Mouse (Mus musculus) gastrocnemius, postnatal 36 days (tissue): ENCODE results near the gene Fank1. TPM values are rescaled to one million over a fixed set of nuclear protein-coding genes. Genes with fewer than 3 reads are reported as not detected.

Experiments
- DNase-seq, 2 experiments: peaks; one replicate each; pipeline ENCODE4 v3.0.0; 2022
- intact Hi-C: fragments of 180-260 bp; cut with DNase I; formaldehyde crosslinking; loops from one replicate; pipeline ENCODE4 v1.15.1; 2025
- total RNA-seq, 2 experiments: library from RNA; stranded (reverse); gene quantifications; 2 replicates each; pipeline ENCODE4 v1.2.3; 2021

The Fank1 gene
- total RNA-seq, 2 experiments from 2014 or later: not detected

DNA sequence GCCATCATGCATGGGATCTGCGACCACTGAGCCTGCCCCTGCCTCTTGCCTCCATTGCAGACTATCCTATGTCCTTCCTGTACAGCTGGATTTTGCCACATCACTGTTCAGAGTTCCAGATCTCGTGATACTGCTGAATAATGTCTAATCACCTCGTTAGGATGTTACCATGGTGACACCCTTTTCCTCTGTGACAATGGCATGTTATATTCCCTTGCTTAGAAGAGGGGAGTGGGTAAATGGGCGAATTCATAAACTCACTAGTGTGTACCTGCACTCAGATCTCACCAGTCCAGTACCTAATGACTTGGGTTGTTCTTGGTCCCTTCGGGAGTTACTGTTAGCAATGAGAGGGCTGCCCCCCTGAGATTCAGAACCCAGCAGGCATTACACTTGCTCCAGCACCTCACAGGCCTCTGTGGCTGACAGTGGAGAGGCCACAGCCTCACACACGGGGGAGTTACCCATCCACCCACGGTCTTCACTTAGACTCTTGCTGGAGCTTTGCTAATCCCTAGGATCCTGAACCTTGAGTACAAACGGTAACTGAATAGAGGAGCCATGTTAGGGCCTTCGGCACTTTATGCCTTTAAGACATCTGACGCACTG lies 11.3 kb upstream of the Fank1 start:
- intact Hi-C loops: no loop called here
- DNase-seq: no peak

DNA sequence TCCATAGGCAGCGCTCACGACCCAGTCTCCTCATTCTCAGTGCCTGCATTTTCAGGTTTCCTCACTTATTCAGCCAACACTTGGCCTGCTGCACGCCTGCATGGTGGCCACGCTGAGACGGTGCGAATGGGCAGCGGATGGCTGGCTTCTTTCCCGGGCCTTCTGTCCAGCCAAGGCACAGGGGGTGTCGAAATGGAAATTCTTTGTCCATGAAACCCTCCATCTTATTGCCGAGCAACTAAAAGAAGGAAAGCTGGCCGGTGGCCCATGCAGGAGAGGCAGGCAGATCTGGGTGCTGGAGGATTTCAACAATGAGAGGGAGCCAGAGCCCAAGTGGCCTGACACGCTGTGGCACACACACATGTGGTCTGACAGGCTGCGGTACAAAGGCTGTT lies 10.8 kb upstream of the Fank1 start:
- peak; percentile 57 to 73 for DNase-seq
- intact Hi-C loops: no loop called here

DNA sequence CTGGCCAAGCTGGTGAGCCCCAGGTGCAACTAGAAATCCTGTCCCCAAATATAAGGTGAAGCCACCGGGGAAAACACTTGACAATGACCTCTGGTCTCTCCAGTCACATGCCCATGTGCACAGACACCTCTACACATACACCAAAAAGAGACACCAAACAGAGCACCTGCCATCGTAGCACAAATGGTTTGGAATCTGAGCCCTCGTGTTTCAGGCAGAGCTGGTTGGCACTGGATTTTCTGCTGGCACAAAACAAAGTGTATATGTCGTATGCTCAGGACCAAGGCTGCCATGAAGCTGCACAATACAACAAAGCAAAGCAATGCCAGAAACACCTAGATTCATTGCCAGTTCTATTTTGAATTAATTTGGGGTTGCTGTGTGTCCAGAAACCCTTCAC lies 8.6 kb upstream of the Fank1 start:
- intact Hi-C loops: no loop called here
- DNase-seq: no peak

DNA sequence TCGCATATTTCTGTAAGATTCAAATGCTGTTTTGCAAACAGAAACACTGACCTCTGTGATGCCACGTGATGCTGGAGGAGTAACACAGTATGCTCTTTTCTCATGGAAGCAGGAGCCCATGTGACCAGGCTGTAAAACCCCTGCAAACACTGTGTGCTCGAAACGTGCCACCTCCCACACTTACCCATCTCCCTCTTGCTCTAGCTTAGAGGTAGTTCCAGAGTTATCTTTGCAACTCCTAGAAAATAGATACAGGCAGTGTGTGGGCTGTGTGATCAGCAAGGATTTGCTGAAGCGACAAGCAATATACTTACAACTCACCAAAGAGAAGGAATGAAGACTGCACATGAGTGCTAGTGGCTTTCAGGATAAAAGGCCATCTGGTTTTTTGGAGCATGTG lies 8.1 kb upstream of the Fank1 start:
- intact Hi-C loops: no loop called here
- DNase-seq: no peak

DNA sequence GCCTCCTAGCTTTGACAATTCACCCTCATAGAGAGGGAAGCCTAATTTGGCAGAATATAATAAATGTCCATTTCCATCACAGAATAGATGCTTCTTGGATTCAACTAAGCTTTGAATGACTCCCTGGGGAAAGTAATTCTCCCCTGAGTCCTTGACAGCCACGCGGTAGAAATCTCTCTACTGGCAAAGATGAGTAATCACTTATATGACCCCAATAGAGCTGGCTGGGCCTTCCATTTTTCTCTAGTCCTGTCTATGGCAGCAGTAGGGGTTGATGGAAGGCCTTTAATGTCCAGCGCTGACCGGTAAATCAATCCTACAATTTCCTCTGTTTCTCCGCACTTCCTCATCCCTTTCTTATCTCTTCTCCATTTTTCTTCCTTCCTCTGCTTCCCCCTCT lies 1.5 kb upstream of the Fank1 start:
- intact Hi-C loops: loop anchor here (5.0 kb wide), 1 partner anchor 48 kb away; no protein-coding TSS in a partner anchor
- no peak for DNase-seq

DNA sequence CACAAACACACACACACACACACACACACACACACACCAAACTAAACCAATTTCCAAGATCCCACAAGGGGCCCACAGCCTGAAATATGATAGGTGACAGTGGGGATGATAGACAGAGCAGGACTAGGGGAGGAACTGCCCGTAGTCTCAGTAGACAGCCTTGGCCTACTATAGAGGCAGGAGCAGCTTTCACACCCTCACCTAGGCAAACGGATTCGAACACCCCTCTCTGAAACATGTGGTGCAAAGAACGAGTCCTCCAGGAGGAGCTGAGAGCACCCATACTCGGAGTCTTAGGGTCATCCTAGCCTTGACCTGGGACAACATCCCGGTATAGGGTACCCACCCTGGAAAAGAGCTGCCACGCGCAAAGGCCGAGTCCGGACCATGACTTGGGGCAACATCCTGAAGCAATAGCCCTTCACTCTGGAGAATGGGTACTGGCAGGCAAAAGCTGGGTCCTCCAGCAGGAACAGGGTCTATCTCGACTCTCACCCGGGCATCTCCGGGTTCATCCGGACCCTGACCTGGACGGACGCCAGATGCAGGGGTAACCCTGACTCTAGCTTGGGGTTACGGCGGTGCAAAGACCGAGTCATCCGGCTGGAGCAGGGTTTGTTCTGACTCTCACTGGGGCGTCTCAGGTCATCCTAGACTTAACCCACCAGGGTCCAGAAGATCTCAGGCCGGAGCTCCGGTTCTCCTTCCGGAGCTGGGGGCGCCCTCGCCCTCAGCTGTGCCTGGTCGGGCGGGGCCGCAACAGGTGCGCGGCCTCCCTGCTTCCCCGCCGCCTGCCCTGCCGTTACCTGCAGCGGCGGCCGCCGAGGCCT lies 650 bp upstream of the Fank1 start:
- no peak for DNase-seq
- intact Hi-C loops: loop anchor here (2.0 to 5.0 kb wide), 2 partner anchors 49 to 67 kb away; partner anchors contain the start of gene Bccip

DNA sequence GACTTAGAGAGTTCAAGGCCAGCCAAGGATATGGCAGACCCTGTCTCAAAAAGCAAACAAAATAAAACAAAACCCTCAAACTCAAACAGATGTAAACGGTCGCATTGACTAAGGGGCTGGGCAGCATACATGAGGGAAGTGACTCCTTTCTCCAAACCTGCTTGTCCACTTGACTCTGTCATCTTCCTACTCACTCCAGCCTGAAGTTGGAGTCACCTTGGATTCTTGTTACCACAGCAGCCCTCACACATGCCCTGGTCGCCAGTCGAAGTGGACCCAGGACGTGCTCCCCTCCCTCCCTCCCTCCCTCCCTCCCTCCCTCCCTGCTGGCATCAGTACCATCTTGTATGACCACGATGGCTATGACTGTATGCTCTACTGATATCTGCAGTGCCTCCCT lies 4.9 kb downstream of the Fank1 start:
- intact Hi-C loops: loop anchor here (5.0 kb wide), 1 partner anchor 109 kb away; no protein-coding TSS in a partner anchor
- DNase-seq: no peak

DNA sequence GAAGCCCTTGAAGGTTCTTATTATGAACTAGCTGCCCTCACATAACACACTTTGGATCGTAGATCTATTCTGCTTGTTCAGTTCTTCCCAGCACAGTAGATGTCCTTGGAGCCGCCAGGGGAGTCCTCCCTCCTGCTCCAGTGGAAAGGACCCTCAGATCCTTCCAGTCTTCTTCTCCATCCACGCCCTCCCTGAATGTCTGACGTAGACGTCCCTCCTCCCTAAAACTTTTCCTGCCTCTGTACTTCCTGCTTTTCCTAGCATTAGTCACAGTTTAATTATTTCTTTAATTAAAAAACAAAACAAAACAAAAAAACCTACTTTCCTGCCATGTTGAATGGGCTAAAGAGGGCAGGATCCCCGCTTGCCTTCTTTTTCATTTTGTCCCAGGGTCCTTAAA lies 5.3 kb downstream of the Fank1 start:
- intact Hi-C loops: loop anchor here (5.0 kb wide), 1 partner anchor 110 kb away; no protein-coding TSS in a partner anchor
- no peak for DNase-seq

DNA sequence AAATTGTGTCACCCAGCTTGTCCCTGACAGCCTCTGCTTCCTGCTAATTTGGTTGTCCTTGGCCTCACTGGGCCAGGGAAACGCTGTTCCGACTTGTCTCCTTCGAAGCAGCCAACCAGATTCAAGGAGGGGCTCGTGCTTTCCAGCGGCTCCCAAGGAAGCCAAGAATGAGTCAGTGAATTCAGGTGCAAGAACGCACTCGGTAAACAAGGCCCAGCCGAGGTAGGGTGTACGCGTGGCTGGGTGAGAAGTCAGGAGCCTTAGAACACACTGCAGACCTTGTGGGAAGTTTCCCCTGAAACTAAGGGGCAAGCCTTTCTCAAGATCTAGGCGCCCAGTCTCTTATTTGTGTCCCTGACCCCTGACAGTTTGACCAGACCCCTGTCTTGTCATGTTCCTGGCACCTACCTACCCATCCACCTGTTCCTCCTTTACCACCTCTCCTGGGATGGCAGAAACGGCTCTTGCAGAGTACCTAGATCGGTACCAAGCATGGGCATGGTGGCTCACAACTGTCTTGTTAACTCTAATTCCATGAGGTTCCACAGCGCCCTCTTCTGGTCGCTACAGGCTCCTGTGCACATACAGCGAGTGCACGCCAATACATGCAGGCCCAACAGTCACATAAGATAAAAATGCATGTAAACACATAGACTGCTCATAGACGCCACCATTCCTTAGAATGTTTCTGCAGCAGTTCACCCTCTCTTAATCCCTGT lies 6.2 kb downstream of the Fank1 start, which contains the start of gene Dhx32:
TSS of gene Dhx32 (minus strand) at position 10 of the 719 bp plus-strand sequence.
- intact Hi-C loops: loop anchor here (5.0 kb wide), 1 partner anchor 111 kb away; no protein-coding TSS in a partner anchor
- DNase-seq: peak; percentile 64 to 73

DNA sequence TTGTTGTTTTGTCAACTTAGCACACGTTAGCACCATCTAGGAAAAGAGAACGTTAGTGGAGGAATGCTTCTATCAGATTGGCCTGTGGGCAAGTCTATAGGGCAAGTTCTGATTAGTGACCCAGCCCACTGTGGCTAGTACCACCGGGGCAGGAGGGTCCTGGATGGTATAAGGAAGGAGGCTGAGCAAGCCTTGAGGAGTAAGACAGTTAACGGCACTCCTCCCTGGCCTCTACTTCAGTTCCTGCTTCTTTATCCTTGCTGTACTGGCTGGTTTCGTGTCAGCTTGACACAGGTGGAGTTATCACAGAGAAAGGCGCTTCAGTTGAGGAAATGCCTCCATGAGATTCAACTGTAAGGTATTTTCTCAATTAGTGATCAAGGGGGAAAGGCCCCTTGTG lies 10.9 kb downstream of the Fank1 start:
- intact Hi-C loops: no loop called here
- no peak for DNase-seq

DNA sequence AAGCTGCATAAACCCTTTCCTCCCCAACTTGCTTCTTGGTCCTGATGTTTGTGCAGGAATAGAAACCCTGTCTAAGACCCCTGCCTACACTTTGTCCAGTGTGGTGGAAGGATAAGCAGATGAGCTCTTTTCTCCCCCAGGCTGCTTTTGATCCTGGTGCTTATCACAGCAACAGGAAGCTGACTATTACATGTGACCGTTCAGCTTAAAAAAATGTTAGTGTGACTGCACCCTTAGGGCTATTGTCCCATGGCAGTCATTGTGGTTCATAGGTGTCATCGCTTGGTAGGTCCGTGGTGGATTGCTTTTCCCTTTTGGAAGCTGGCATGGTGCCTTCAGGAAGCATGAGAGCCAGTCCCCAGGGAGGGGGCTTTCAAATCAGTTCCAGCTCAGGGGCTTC lies 11.5 kb downstream of the Fank1 start:
- no peak for DNase-seq
- intact Hi-C loops: no loop called here

DNA sequence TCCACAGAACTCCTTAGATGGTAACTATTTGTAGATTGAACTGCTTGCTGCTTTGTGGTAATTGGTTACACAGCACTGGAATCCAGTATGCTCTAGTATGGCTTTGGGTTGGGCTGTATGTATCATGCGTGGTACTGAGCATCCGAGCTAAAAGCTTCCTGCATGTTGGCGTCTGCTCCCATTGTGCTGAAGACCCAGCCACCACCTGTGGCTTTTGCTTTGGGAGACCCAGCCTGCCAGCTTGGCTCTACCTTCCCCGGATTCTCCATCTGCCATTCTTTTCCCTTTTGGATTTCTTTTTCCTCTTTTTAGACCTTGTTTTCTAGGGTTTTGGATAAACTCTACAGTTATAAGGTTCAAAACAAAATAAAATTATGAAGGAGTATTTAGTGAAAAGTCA lies 13.5 kb downstream of the Fank1 start:
- intact Hi-C loops: loop anchor here (5.0 kb wide), 1 partner anchor 58 kb away; no protein-coding TSS in a partner anchor
- no peak for DNase-seq

DNA sequence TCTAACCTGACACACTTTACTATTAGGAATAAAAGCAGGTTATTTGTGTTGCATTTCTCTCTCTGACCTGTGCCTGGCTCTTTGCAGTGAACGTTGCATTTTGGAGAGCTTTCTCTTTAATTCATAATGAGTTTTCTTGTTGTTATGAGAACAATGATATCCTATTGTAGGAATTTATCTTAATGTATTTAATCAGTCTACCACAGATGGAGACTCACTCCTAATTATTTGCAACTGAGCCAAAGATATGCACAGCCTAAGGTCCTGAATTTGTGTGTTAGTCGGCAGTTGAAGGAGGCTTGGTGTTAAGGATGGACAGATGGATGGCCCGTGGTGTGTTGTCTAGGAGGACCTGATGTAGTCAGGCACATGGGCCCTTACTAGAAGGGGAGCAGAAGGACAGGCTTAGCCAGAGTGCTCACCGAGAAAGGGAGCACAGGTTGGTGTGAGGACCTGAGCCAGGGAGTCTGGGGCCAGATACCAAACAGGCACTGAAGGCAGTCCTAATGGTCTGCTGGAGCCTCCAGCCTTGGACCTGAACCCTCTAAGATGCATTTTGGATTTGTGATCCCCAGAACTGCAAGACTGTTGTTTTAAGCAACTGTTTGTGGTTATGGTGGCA lies 14.1 kb downstream of the Fank1 start:
- intact Hi-C loops: loop anchor here (5.0 kb wide), 1 partner anchor 58 kb away; no protein-coding TSS in a partner anchor
- no peak for DNase-seq

DNA sequence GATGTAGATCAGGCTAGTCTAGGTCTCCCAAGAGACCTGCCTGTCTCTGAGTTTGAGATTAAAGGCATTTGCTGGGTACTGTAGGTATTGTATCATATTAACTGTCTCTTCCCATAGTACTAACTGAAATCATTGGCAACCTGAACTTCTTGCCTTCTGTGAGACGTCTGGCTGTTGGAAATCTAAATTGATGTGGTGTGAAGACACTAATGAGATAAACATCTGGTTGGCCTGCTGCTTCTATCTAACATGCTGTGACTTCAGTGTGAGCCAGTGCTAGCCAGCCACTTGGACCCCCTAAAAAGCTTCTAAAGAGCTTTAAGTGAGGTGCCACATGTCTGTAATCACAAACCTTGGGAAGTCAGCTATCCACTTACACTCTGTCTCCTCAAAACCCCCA lies 16.1 kb downstream of the Fank1 start:
- no peak for DNase-seq
- intact Hi-C loops: loop anchor here (5.0 kb wide), 1 partner anchor 60 kb away; no protein-coding TSS in a partner anchor

DNA sequence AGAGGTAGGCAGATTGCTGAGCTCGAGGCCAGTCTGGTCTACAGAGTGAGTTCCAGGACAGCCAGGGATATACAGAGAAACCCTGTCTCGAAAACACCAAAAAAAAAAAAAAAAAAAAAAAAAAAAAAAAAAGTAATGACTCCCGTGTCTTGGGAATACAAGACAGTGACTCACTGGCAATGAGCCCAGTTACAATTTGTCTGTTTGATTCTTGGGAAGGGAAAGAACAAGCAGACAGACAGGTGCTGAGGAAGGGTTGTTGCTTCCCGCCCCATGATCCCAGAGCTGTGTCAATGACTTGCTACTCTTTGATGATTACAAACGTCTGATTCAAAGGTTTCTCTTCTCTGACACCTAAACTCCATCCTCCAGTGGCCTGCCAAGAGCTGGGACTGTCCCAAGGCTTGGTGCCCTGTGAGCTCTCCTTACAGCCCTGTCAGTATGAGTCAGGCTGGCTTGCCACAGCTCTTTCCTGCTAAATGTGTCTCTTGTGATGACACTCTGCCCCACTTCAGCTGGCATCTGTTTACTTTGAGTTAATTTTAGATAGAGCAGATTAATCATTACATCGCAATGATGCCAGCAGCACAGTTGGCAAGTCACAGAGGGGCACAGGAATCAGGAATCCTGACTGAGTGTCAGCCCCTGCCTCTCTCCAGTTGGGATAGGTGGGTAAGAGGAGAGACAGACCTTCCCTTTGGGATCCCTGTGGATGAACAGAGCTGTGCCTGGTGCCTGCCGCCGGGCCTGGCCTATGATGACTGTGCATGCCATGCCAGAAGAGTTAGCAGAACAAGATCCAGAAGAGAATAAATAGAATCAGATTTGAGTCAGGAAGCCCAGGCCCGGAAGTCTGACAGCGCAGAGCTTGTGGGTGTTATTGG lies 16.8 kb downstream of the Fank1 start:
- peak; percentile 64 to 66 for DNase-seq
- intact Hi-C loops: loop anchor here (5.0 kb wide), 1 partner anchor 61 kb away; no protein-coding TSS in a partner anchor

DNA sequence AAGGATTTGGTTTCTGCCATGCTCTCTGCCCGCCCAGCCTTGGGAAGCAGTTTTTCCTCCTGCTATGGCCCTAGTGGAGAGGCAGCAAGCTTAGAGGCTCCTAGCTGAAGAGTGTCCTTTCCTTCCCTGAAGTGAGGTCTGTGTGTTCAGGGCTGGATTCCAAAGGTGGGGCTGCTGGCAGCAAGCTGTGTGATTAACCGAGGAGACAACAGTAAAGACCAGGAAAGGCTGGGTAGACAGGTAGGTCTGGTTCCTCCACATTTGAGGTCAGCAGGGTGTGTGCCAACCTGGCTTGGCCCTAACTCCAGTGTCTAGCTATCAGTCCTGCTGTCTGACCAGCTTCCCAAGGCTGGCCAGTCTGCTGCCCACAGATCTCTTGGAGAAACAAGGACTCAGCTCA lies 18.1 kb downstream of the Fank1 start:
- DNase-seq: no peak

DNA sequence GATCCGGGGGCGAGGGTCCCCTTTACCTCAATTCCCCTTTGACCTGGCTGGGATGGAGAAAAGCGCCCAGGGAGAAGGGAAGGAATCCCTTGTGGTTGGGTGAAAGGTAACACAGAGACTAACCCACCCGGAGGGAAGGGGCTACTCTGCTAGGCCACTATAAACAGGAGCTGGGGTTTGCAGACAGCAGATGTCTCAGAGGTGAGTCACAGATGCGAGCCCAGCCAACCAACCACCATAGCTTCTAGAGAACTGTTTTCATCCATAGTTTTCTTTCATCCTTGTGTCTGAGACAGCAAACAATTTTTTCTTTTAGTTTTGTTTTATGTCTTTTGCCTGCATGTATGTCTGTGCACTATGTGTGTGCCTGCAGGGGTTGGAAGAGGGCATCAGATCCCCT lies 23.3 kb downstream of the Fank1 start:
- no peak for DNase-seq
- intact Hi-C loops: no loop called here

More for the DNA sequence above, 18.1 kb downstream of the Fank1 start:
- intact Hi-C loops: loop anchor here (5.0 kb wide), 1 partner anchor 62 kb away; no protein-coding TSS in a partner anchor

DNA sequence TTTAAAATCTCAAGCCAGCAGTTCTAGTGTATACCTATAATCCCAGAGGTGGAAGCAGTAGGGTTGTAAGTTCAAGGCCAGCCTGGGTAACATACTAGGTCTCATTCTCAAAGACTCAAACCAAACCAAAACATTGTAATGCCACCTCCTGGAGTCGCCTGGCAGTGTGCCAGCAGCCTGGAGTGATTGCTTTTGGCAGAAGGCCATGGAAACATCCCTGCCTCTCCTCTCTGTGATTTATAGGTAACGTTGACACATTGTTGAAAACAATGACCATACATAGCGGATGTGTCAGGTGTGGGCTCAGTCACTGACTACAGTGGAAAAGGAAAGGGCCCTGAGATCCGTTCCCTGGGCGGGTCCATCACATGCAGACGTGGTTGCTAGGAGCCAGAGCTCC lies 25.2 kb downstream of the Fank1 start:
- intact Hi-C loops: no loop called here
- DNase-seq: no peak

DNA sequence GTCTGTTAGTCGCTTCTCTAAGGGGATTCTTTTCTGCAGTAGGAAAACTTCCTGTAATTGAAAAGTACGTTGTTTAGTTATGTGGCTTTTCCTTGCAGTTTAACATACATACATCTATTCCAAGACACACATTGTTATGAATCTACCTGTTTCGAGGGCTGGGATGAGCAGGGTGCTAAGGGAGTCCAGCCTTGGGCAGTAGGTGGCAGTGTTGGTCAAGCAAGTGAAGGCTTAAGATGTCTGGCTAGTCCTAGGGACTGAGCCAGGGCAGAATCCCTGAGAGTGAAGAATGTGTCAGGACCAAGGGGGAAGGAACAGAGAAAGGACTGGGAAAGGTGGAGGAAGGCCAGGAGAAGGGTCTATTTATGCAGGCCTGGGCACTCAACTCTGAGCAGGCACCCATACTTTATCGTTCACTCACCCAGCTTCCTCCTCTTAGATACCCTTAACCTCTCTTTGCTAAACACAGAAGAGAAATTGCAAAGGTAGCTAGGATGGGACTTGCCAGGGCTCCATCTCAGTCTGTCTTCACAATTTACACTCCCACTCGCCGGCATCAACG lies 29.0 kb downstream of the Fank1 start:
- intact Hi-C loops: no loop called here
- peak; percentile 31 to 51 for DNase-seq
